In genomic region chr8:109014746-109015145, GRCm38 (mm10) we compare ENCODE assay signal across 8 mouse cellular contexts.
DNase-seq lines count a peak whose midpoint lies in the region; ATAC-seq lines count a peak whose summit lies in the region.

No protein-coding gene starts in this region.

- H3K9me3 ChIP-seq in forebrain, embryonic 14.5 days (replicated peaks; ENCODE audit: control insufficient read depth, low read length): no peaks in the 10 kb centered on the region; the same call in 1 of the 2 replicates
- H3K9me3 ChIP-seq in forebrain, embryonic 12.5 days: no peaks in the 10 kb centered on the region
- no peaks in the 10 kb centered on the region for H3K9me3 ChIP-seq in midbrain, embryonic 10.5 days (replicated peaks)
- H3K9me3 ChIP-seq in midbrain, embryonic 16.5 days (replicated peaks; ENCODE audit: control insufficient read depth, low read length, poor library complexity, severe bottlenecking): no peaks in the 10 kb centered on the region

- H3K36me3 ChIP-seq in forebrain, embryonic 14.5 days (ENCODE audit: control insufficient read depth, insufficient read depth, low read length): no peaks in the 10 kb centered on the region
- no peaks in the 10 kb centered on the region for H3K36me3 ChIP-seq in forebrain, embryonic 12.5 days (replicated peaks)
- H3K36me3 ChIP-seq in midbrain, embryonic 10.5 days: no peaks in the 10 kb centered on the region
- H3K36me3 ChIP-seq in midbrain, embryonic 16.5 days (ENCODE audit: control insufficient read depth, insufficient read depth, low read length): no peaks in the 10 kb centered on the region

- no peak overlapping the region for H3K4me3 ChIP-seq in forebrain, embryonic 14.5 days (ENCODE audit: low read depth, low read length)
- H3K4me3 ChIP-seq in forebrain, embryonic 12.5 days (replicated peaks): no peak overlapping the region
- H3K4me3 ChIP-seq in midbrain, embryonic 10.5 days: no peak overlapping the region
- H3K4me3 ChIP-seq in midbrain, embryonic 16.5 days (ENCODE audit: low read depth, low read length): no peak overlapping the region

- no peaks in the 10 kb centered on the region for H3K27me3 ChIP-seq in forebrain, embryonic 14.5 days (replicated peaks; ENCODE audit: control insufficient read depth, insufficient read depth, low read length)
- H3K27me3 ChIP-seq in forebrain, embryonic 12.5 days: no peaks in the 10 kb centered on the region
- H3K27me3 ChIP-seq in midbrain, embryonic 10.5 days (ENCODE audit: low read depth, poor library complexity, severe bottlenecking): no peaks in the 10 kb centered on the region
- no peaks in the 10 kb centered on the region for H3K27me3 ChIP-seq in midbrain, embryonic 16.5 days (ENCODE audit: control insufficient read depth, insufficient read depth, low read depth, low read length)

- WGBS in forebrain, embryonic 14.5 days: 67% methylated on average over 7 of the region's 7 CpGs
- 61% methylated on average over 7 of the region's 7 CpGs for WGBS in forebrain, embryonic 12.5 days
- WGBS in midbrain, embryonic 10.5 days: 70% methylated on average over 7 of the region's 7 CpGs
- 62% methylated on average over 7 of the region's 7 CpGs for WGBS in midbrain, embryonic 16.5 days

- no peak overlapping the region for H3K27ac ChIP-seq in forebrain, embryonic 14.5 days (ENCODE audit: low read depth, low read length)
- H3K27ac ChIP-seq in forebrain, embryonic 12.5 days: no peak overlapping the region
- no peak overlapping the region for H3K27ac ChIP-seq in midbrain, embryonic 10.5 days (replicated peaks)
- no peak overlapping the region for H3K27ac ChIP-seq in midbrain, embryonic 16.5 days (ENCODE audit: low read length)

- DNase-seq in forebrain, embryonic 14.5 days (ENCODE audit: low spot score): peak; percentile 38
- DNase-seq in midbrain, embryonic 10.5 days (ENCODE audit: low spot score): peak; percentile 55
- peak; percentile 55 to 74 for DNase-seq in adrenal gland, postnatal 36 days
- peak; percentile 30 for DNase-seq in kidney, postnatal 14 days

- no peak overlapping the region for H3K9ac ChIP-seq in forebrain, embryonic 14.5 days (ENCODE audit: low read length)
- H3K9ac ChIP-seq in forebrain, embryonic 12.5 days: no peak overlapping the region
- no peak overlapping the region for H3K9ac ChIP-seq in midbrain, embryonic 16.5 days (ENCODE audit: low read depth, low read length)

- no peak for ATAC-seq in forebrain, embryonic 14.5 days
- no peak for ATAC-seq in forebrain, embryonic 12.5 days (ENCODE audit: low FRiP score)
- no peak for ATAC-seq in midbrain, embryonic 16.5 days
- ATAC-seq in monocyte, adult 5-6 weeks (replicated peaks; ENCODE audit: insufficient number of reproducible peaks, low FRiP score, low TSS enrichment, poor library complexity, severe bottlenecking): 0 out of 2 replicates have a peak, but pooled peaks have one; percentile 53
- no peak for ATAC-seq in inflammation-experienced regulatory T-cells, adult 6 months

- H3K4me2 ChIP-seq in forebrain, embryonic 14.5 days (ENCODE audit: low read length): no peak overlapping the region
- H3K4me2 ChIP-seq in forebrain, embryonic 12.5 days: no peak overlapping the region
- H3K4me2 ChIP-seq in midbrain, embryonic 16.5 days (ENCODE audit: low read length): no peak overlapping the region

- H3K4me1 ChIP-seq in forebrain, embryonic 14.5 days (ENCODE audit: control insufficient read depth, insufficient read depth, low read length): no peaks in the 10 kb centered on the region
- H3K4me1 ChIP-seq in forebrain, embryonic 12.5 days: peaks cover 10% of the 10 kb centered on the region
- H3K4me1 ChIP-seq in midbrain, embryonic 10.5 days: peaks cover 14% of the 10 kb centered on the region
- H3K4me1 ChIP-seq in midbrain, embryonic 16.5 days (ENCODE audit: control insufficient read depth, insufficient read depth, low read length): peaks cover 6% of the 10 kb centered on the region; the same call in 1 of the 2 replicates
